Mouse (Mus musculus): ENCODE results near the gene Tlr2.
A peak's percentile ranks its signal among the peaks of the same experiment; 100 is the strongest.

Tlr2 gene

GRCm38 (mm10) chr3:83828145-83828611, 13.4 kb downstream of the Tlr2 start:
- no peak for DNase-seq (ENCODE audit: low spot score in 2 of 2)

DNA sequence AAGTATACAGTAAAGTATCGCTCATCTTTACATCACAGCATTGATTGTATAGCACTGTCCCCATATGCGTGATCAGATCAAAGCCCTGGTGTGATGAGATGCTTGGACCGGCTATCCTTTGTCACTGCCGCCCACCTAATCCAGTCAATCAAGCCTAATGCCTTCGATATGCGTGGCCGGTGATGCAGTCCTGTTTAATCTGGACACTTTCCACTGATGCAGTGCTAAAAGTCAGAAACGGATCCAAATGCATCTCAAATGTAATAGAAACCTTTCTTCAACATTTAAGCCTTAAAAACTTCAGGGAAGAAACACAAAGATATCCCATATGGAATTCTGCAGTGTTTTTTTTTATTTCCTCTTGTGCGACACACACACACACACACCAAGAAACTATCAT, 13.9 kb downstream of the Tlr2 start:
- no peak for DNase-seq (ENCODE audit: low spot score in 2 of 2)

GRCm38 (mm10) chr3:83823774-83824173, 17.8 kb downstream of the Tlr2 start:
- no peak for DNase-seq (ENCODE audit: low spot score in 2 of 2)

DNA sequence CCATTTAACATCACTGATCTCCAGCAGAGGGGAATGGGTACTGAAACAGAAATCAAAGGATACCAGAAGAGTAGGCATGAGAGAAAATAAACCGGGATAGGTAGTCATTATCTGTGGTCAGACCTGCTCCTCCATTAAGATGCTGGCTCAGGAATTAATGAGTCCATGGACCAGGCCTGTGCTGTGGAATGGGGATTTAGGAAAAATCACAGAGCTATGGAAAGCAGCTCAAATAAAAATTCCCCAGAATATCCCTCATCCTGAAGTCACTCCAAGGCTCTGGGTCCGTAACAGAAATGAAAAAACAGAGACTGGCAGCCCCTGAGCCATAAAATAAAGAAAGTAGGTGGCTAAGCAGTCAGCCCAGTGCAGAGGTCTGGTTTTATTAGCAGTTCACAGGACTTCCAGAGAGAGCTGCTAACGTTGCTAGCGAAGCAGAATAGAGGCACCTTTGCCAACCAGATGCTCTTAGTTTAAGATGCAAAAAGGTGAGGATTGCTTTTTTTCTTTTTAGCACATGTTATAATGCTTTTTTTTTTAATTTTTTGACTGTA, 25.1 kb downstream of the Tlr2 start:
- DNase-seq (ENCODE audit: low spot score in 2 of 2), result no peak

DNA sequence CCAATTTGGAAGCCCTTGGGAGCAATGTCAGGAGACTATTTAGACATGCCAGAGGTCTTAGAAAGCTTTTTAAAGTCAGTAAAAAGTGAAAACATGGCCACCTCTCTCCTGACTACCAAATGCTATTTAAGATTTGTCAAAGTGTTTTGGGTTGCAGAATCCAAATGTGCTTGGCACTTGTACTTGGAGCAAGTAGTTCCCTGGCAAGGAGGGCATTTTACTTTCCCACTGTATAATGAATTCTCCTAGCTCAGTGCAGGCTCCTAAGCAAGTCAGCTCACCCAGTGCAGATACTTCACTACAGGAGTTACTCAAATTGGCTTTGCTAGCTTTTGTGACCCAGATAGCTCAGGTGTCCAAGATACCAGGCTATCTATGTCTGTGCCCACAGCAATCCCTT, 28.7 kb downstream of the Tlr2 start:
- peak in 1 of 2 experiments; percentile 14 for DNase-seq (ENCODE audit: low spot score in 2 of 2)

DNA sequence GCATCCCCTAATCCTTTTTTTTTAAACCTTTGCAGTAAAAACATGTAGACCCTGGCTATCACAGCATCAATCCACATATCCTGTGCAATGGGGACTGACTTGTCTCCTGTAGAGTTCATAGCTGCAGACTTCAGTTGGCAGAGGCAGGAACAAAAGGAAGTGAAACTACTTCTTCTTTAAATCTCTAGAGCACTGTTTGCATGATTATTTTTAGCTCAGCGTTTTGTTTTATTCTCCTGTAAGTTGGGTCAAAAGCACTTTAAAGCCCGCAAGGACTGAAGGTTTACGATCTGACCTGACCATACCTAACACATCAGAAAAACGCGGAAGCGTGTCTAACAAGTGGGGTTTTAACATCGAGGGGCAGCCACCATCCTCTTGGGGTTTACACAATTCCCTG, 29.6 kb downstream of the Tlr2 start:
- no peak for DNase-seq (ENCODE audit: low spot score in 2 of 2)

GRCm38 (mm10) chr3:83808483-83808882, 33.1 kb downstream of the Tlr2 start:
- no peak for DNase-seq (ENCODE audit: low spot score in 2 of 2)

DNA sequence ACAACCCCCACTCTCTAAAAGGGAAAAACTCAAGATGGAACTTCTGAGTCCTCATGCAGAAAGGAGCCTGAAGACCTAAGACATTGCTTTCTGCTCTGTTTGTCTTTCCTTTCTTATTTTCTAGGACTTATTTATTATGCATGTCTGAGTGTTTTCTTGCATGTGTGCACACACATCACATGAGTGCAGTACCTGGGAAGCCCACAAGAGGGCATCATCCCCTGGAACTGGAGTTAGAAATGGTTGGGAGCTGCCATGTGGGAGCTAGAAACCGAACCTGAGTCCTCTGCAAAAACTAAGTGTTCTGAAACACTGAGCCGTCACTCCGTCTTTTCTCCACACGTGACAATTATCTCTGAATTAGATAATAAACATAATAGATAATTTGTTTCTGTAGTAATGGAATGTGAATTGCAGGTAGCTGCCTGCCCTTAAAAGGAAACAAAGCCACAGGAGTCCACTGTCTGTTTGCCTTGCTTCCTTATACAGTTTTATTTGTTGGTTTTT, 39.9 kb downstream of the Tlr2 start:
- no peak for DNase-seq (ENCODE audit: low spot score in 2 of 2)

DNA sequence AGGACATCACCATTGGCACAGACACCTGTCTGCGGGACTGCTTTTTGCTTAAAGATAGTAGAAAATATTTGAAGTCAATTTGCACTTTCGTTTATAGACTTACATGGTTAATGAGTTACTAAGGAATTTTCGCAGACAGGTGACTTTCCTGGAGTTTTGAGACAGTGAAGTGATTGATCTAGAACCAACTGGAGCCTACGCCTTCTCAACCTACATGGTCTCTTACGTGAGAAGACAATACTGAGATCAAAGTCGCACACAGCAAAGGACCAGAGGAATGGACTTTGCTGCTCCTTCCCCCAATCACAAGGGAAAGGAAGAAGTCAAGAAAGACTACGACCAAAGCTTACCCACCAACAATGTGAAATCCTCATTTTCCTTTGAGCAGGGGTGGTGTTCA, 42.1 kb downstream of the Tlr2 start:
- no peak for DNase-seq (ENCODE audit: low spot score in 2 of 2)

DNA sequence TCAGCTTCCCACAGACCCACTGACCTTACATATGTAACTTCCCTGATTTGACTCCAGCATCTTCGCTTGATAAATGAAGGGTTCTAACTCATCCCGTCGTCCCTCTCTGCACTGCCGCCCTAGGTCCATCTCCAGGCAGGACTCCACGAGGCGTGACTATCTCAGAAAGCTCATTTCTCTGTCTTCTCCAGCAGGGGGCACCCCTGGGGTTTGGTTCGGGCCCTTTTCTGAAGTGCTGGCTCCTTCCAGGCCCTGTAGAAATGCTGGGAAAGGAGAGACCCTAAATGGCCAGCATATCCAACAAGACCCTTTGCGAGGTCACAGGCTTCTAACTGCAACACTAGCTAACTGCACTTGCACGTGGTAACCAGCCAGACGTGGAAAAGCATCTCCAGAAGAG, 43.7 kb downstream of the Tlr2 start:
- peak; percentile 43 to 47 for DNase-seq (ENCODE audit: low spot score in 2 of 2)

- DNase-seq (ENCODE audit: low spot score in 2 of 2), result peak in 1 of 2 experiments; percentile 16
These were observed 44.5 kb downstream of the Tlr2 start for GRCm38 (mm10) chr3:83797098-83797497.

- DNase-seq (ENCODE audit: low spot score in 2 of 2), result no peak
These were observed 50.1 kb downstream of the Tlr2 start for GRCm38 (mm10) chr3:83791444-83791843.

GRCm38 (mm10) chr3:83789651-83790451, 51.7 kb downstream of the Tlr2 start:
- no peak for DNase-seq (ENCODE audit: low spot score in 2 of 2)

- no peak for DNase-seq (ENCODE audit: low spot score in 2 of 2)
These were observed 53.7 kb downstream of the Tlr2 start for GRCm38 (mm10) chr3:83787776-83788305.

- DNase-seq (ENCODE audit: low spot score in 2 of 2), result no peak
These were observed 54.5 kb downstream of the Tlr2 start for GRCm38 (mm10) chr3:83787086-83787485.

Measured in frontal cortex, postnatal 36 days (tissue).